Mouse (Mus musculus): ENCODE measurements around the gene Ephb1.

DNA sequence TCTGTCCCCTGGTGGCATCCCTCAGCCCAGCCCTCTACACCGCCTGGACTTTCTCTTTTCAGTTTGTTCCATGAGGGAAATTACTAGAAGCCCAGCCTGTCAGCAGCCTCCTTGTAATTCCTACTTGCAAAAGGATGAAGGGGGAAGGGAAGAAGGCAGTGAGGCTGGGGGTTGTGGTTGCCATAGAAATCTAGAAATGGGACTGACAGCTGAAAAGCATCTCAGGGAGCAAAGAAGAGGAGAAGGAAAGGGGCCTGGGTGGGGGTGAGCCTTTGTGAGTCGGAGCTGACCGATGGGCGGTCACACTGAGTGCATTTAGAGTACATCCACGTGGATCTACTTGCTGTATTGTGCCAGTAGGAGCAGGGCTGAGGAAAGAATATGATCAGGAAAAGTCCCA, 445.6 kb downstream of the Ephb1 start:
- no peak for TF ChIP-seq POLR2A (IDR thresholded peaks at IDR 0.05; ENCODE audit: borderline replicate concordance, low read depth, low read length)
- TF ChIP-seq CTCF (IDR thresholded peaks at IDR 0.05; ENCODE audit: low read depth, low read length) = no peak

Measured in bone marrow macrophage, adult 2 months (primary cell).